Mouse (Mus musculus): Measurements from ENCODE around the gene Psmb2.

Psmb2 gene

DNA sequence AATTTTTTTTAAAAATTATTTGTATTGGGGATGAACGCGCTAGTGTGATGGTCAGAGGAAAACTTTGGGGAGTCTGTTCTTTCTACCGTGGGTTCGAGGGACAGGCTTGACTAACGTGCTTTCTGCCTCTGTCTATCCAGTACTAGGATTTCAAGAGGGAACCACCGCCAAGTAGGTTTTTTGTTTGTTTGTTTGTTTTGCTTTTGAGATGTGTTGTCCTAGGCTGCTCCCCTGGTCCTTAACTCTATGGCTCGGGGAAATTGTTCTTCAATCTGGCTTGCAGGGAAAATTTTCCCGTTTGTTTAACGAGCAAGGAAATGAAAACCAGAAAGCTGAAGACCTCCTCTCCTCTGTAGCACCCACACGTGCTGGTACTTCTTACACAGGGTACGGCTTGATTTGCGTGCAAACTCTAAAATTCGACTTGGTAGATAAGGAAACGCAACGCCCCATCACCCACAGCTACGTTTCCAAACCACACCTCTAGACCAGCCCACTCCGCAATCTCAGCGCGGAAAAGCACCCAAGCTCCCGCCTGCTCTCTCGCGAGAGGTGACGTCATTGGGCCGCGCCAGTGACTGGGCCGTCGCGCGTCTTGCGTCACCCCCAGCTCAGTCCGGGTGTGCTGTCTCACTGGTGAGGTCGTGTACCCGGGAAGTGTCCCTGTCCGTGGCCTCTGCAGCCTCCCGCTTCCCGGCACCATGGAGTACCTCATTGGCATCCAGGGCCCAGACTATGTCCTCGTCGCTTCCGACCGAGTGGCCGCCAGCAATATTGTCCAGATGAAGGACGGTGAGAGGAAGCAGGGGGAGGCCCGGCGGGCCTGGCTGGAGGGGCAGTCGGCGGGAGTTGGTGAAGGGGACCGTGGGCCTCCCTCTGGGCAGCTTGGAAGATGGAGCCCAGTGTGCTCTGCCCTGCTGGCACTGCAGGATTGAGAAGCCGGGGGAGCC, at the start of gene Psmb2:
TSS of gene Psmb2 (plus strand) at position 577 of the 950 bp plus-strand sequence.
- ATAC-seq (ENCODE audit: insufficient number of reproducible peaks, low FRiP score, low TSS enrichment): peak; percentile 96

DNA sequence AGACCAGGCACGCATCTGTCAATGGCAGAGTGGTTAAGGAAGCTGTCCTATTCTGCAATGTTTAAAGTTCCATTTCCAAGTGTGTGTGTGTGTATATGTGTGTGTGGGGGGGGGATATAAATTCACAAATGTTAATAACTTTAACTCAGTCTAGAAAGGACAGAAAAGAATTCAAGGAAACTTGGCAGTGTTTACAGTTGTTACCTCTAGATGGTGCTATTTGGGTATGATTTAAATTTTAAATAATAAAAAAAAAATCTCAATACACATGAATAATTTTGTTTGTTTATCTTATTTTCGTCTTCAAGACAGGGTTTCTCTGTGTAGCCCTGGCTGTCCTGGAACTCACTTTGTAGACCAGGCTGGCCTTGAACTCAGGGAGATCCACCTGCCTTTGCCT, 45.5 kb upstream of the Psmb2 start:
- no peak for ATAC-seq (ENCODE audit: insufficient number of reproducible peaks, low FRiP score, low TSS enrichment)

DNA sequence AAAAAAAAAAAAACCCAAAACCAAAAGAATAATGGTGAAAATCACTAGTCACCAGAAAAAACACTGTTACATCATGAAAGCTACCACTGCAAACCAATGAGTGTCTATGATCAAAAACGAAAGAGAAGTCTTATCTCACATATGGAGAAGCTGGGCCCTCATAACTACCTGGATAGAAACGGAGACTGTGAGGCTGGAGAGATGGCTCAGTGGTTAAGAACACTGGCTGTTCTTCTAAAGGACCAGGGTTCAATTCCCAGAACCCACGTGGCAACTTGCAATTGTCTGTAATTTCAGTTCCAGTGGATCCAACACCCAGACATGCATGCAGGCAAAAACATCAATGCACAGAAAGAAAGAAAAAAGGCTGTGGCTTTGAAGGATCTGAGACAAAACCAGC, 44.8 kb upstream of the Psmb2 start:
- ATAC-seq (ENCODE audit: insufficient number of reproducible peaks, low FRiP score, low TSS enrichment): no peak

DNA sequence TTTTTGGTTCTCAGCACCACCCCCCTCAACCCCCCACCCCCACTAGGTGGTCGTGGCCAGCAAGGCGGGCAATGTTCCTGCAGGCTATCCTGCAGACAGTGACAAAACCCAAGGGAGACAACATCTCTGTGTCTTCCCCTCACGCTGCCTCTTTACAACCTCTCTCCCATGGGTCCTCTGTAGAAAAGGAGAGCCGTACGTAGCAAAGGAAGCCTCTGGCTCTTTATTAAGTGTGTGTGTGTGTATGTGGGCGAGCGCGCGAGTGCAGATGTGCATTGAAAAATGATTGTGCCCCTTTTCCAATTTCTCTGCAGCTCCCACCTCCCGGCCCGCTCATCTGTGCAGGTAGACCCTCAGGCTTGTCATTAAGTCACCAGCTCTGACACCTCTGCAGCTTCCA, 41.1 kb upstream of the Psmb2 start:
- no peak for ATAC-seq (ENCODE audit: insufficient number of reproducible peaks, low FRiP score, low TSS enrichment)

DNA sequence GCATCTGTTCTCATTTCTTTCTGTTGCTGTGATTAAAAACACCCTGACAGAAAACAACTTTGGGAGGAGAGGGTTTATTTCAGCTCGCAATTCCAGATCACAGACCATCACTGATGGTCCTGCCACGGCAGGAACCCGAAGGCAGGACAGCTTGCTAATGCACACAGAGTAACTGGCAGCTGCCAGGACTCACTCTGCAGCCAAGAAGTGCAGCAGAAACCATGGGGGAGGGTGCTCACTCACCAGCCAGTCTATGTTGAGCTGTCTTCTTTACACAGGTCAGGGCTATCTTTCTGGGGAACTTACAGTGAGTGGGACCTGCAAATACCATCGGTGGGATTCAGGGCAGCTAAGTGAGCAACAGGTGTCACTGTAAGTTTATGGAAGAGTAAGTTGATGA, 40.0 kb upstream of the Psmb2 start:
- ATAC-seq (ENCODE audit: insufficient number of reproducible peaks, low FRiP score, low TSS enrichment): no peak

DNA sequence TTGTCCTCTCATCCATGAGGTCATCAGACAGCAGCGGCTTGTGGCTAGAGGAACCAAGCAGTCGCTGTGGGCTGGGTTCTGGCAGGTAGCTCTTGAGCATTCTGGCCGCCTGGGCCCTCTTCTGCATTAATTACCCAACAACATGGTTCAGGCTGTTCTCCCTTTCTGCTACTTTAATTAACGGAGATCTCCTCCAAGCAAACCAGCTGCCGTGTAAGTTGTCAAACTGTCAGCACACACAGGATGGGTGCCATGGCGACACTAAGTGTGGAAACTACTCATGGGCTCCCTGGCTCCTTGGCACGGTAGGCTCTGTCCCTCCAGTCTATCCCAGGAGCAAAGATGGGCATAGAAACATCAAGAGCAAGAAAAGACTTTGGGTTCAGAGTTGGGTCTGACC, 38.1 kb upstream of the Psmb2 start:
- no peak for ATAC-seq (ENCODE audit: insufficient number of reproducible peaks, low FRiP score, low TSS enrichment)

DNA sequence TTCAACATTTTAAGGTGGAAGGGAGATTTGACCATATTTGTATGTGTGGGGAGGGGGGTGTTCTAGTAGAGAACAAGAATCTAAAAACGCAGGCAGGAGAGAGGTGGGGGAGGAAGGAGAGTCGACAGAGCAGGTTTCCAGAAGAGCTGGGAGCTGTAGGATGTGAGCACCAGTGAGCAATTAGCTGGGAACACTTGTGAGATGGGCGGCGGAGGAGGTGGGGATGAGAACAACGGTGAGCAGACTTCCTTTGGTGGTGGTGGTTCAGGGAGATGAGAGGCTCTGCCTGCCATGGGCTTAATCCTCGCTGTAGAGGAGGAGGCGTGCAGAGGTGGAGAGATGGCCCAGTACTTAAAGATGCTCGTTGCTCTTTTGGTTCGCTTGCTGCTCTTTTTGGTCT, 35.5 kb upstream of the Psmb2 start:
- no peak for ATAC-seq (ENCODE audit: insufficient number of reproducible peaks, low FRiP score, low TSS enrichment)

DNA sequence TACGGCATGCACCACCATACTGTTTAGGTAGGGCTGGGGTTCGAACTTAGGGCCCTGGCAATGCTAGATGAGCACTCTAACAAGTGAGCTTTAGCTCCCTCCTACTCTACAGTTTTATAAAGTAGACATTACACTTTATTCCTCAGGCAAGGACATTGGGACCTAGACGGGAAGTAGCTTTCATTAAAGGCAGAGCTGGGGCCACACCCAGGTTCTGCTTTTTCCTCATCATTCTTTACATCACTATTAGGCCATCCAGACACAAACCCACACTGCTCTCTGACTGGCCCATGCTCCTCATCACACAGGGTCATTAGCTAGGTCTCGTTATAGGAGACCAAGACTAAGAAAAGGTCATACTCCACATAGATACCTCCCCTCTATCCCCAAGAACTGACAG, 33.6 kb upstream of the Psmb2 start:
- no peak for ATAC-seq (ENCODE audit: insufficient number of reproducible peaks, low FRiP score, low TSS enrichment)

DNA sequence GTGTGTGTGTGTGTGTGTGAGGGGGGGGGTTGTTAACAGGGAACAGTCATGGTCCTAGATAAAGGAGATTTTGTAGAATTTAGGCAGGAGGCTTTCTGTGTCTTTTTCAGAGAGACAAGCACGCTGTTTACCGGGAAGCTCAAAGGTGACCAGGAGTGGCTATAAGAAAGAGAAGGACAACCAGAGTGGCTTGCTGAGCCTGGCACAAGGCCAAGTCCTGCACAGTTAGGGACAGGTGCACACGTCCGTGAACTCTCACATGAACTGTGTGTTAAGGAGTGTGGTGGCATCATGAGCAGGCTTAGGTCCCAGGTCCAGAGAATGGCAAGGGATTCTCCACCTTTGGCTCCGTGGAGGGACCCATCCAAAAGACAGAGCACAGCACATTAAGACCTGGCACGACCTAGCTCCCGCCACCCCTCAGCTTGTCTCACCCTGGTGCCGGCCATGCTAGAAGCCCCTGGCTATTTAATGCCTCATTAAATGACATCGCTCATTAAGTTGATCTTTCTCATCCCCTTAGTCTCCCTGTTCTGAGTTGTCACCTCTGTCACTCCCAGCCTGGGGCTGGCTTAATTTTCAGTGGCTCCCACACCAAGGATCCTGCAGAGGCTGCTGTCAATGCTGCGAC, 33.0 kb upstream of the Psmb2 start:
- ATAC-seq (ENCODE audit: insufficient number of reproducible peaks, low FRiP score, low TSS enrichment): no peak

DNA sequence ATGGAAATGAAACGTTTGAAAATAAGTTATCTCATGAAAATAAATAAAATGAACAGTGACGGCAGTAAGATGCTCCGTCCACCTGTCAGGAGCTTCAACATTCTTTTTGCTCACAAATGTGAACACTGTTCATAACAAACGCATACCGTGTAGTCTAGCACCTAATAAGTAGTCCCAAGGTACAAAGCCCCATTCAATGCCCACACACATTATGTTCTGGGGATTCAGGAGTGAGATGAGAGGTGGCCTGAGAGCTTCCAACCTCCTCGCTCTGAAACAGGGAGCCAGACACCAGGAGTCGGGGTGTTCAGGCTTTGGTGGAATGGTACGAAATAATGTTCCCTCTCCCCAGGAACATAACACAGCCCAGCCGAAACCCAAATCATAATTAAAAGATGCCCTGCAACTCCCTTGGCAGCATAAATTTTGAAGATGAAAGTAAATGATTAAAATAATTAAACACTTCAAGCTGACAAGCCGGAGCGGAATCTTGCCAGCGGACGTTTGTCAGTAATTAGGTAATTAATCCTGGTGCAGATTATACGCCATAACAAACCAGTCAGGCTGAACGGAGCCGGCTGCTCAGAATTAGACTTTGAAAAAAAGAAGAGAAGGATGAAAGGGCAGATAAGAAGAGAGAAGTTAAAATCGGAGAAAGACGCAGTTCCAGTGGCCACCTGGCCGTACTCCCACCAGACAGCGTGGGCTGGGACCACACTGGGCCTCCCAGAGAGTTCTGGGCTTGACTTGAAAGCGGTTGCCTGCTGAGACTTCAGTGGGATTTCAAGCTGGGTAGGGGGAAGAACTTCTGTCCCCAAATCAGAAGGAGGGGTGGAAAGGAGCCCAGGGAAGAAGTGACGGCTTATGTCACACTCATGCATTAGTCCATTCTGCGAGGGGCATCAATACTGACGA, 29.2 kb upstream of the Psmb2 start:
- ATAC-seq (ENCODE audit: insufficient number of reproducible peaks, low FRiP score, low TSS enrichment): no peak

DNA sequence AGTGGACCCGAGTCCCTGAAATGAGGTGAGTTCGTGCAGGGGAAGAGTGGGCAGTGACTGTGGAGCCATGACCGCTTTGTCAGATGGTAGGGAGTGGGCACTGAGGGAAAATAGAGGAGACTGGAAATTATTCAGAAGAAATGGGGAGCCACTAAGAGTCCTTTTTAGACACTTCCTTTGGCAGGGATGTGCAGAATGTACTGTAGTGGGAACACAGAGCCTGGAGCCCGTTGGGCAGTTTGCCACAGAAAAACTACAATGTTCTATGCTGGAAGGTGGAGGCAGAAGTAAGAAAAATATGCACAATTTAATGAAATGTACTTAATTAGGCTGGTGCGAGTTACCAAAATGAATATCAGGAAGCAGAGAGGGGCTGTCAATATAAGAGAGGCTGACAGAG, 24.3 kb upstream of the Psmb2 start:
- no peak for ATAC-seq (ENCODE audit: insufficient number of reproducible peaks, low FRiP score, low TSS enrichment)

DNA sequence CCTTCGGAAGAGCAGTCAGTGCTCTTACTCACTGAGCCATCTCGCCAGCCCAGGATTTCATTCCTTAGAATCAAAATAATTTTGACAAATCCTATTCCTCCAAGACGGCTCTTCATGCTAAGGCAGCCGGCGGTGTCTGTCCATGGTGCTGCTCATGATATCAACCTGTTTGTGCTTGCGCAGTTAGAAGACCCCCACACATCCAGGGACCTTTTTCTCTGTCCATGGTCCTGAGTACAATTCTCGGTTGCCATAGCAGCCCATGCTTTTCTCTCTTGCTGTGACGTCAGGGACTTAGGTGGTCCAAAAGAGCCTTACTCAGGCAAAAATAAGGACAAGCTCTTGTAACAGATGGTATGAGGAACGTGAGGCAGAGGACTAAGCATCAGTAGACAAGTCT, 22.1 kb upstream of the Psmb2 start:
- ATAC-seq (ENCODE audit: insufficient number of reproducible peaks, low FRiP score, low TSS enrichment): no peak

DNA sequence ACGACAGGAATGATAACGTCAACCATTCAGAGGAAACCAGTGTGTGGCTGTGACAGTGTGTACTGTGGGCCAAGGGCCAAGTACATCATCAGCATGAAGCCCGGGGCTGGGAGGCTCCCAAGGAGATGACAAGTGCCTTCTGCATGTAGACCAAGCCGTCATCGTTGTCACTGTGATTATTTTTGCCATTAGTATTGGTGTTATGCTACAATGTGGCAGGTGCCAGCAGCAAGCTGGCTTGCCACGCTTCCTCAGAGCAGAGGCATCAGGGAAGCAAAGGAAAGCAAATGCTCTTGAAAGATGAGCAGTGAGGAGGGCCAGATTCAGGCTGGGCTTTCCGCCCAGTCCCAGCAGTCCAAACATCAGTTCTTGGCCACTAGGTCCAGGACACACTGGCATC, 16.2 kb upstream of the Psmb2 start:
- peak; percentile 83; the same call in 1 of the 2 replicates for ATAC-seq (ENCODE audit: insufficient number of reproducible peaks, low FRiP score, low TSS enrichment)

DNA sequence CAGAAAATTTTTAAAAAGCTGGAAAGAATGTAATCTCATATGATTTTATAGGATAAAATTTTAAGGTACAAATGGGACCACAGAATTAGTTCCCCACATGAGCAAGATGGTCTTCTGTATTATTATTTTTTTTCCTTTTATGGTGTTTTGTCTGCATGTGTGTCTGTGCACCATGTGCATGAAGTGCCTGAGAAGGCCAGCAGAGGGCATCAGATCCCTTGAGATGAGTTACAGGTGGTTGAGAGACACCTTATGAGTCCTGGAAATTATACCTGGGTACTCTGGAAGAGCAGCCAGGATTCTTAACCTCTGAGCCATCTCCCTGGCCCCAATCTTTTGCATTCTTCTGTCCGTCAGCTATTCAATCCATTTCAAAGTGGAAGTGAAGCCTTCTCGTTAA, 10.4 kb upstream of the Psmb2 start:
- no peak for ATAC-seq (ENCODE audit: insufficient number of reproducible peaks, low FRiP score, low TSS enrichment)

DNA sequence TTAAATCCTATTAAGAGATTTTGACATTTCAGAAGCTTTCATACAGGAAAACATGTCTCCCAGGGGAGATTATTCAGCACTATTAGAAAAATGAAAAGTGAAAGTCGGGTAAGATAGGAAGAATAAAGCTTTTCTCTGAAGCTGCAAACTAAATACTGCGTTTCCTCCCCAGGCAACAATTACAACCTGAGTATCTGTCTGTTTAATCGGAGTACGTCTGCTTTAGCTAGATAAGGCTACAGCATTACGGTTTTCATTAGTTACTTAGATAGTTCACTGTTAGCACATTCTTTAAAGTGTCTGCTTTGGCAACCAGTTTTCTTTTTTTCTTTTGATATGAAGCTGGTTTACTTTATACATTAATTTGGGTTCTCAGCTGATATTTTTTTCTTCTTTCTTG, 4.9 kb downstream of the Psmb2 start:
- no peak for ATAC-seq (ENCODE audit: insufficient number of reproducible peaks, low FRiP score, low TSS enrichment)

DNA sequence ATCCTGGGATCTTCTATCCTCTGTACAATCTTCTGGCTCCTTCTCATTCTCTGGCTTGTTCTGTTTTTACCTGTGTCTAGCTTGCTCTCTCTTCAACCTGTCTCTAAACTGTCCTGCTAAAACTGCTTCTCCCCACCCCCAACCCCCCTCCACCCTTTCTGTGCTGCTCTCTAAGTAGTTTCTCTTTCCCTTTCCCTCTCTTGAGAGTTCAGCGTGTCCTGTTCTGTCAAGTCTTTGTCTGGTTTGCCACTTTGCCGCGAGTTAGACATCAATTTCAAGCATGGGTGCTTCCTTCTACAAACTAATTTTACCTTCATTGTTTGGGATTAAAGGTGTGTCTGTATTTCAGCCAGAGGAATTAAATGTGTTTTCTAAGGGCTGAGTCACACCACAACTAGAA, 5.7 kb downstream of the Psmb2 start:
- ATAC-seq (ENCODE audit: insufficient number of reproducible peaks, low FRiP score, low TSS enrichment): no peak

DNA sequence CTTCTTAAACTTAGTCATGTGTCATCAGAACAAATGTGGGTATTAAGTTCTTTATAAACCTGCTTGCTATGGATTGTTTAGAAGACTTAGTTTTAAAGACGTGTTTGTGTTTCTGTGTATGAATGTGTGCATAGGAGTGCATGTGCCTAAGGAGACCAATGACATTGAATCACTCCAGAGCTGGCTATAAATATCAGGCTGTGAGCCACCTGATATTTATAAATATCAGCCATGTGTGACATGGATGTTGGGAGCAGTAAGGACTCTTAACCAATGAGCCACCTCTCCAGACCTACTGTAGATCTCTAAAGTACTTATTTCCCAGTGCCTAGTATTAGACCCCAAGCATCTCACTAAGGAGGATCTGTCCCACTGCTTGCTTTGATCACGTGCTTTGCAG, 12.0 kb downstream of the Psmb2 start:
- ATAC-seq (ENCODE audit: insufficient number of reproducible peaks, low FRiP score, low TSS enrichment): no peak

DNA sequence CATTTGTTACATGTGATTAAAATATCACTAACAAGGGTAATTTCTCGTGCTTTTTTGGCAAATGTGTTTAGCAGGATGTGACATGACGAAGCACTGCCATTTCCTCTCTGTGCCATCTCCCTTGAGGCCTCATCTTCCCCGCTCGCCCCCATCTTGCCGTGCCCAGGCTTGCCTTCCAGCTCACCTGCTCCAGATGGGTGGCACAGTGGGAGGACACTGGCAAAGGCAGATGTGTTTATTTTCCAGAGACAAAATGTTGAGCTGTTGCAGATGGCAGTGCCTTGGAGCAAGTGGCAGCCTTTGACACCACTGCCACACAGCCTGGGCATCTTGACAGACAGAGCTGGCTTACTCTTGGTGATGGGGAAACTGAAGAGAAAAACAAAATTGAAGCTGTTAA, 15.6 kb downstream of the Psmb2 start:
- no peak for ATAC-seq (ENCODE audit: insufficient number of reproducible peaks, low FRiP score, low TSS enrichment)

DNA sequence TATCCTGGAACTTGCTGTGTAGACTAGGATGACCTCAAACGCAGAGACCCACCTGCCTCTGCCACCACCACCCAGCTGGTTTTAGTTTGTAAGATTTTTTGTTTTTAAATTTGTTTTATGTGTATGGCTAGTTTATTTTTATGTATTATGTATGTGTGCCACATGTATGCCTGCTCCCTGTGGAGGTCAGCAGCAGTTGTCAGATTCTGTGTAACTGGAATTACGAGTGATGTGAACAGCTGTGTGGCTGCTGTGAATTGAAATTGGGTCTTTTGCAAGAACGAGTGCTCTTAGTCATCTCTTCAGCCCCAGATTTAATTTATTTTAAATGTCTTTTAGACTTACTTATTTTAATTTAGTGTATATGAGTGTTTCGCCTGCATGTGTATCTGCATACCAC, 19.5 kb downstream of the Psmb2 start:
- ATAC-seq (ENCODE audit: insufficient number of reproducible peaks, low FRiP score, low TSS enrichment): no peak

DNA sequence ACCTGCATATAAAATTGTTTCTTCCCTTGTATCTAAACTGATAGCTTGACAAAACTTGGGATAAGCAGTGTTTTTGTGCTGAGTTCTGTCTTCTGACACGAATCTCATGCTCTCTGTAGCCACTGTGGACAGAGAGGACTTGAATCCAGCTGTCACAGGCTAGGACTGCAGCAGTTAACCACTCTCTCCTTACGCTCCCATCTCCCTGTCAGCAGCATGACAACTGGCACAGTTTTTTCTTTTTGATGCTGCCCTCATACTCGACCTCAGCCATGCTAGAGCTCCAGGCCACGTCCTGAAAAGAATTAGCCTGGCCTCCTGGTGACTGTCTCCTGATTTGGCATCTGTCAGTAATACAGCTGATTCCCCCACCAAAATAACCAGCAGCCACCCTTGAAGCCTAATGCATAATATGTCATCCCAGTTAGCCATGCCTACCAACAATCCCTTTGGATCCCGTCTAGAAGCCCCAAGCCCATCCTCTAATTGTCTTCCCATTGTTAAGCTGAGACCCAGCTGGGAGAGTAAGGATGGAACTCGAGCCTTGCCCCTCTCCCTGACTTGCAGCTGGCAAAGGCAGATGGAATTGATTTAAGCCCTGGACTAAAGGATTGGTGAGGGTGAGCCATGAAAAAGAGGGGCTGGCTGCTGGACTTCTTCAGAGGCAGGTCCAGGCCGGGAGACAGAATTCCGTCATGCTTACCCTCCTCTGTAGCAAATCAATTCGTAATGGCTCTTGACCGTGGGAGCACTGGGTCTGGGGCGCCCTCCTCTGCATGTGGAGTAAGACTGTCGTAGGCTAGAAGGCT, 29.4 kb downstream of the Psmb2 start:
- no peak for ATAC-seq (ENCODE audit: insufficient number of reproducible peaks, low FRiP score, low TSS enrichment)

Measured in cerebellum, adult (tissue).